Mouse (Mus musculus): ENCODE measurements around the gene CK137956.

Gene CK137956

GRCm38 (mm10) chr4:127970901-127971868 lies at the start of gene CK137956:
CK137956 (minus strand) TSS chr4:127970951.
- DNase-seq (ENCODE audit: low spot score), result no peak

GRCm38 (mm10) chr4:128019465-128019864 lies 48.7 kb upstream of the CK137956 start:
- no peak for DNase-seq (ENCODE audit: low spot score)

- DNase-seq (ENCODE audit: low spot score), result no peak
Observed at GRCm38 (mm10) chr4:128004797-128005452, 34.2 kb upstream of the CK137956 start.

GRCm38 (mm10) chr4:128002638-128003101 lies 31.9 kb upstream of the CK137956 start:
- no peak for DNase-seq (ENCODE audit: low spot score)

- DNase-seq (ENCODE audit: low spot score), result no peak
Observed at GRCm38 (mm10) chr4:127999281-127999680, 28.5 kb upstream of the CK137956 start.

- DNase-seq (ENCODE audit: low spot score), result peak; percentile 42
Observed at GRCm38 (mm10) chr4:127989347-127989995, 18.7 kb upstream of the CK137956 start.

- DNase-seq (ENCODE audit: low spot score), result no peak
Observed at GRCm38 (mm10) chr4:127988526-127989180, 17.9 kb upstream of the CK137956 start.

- DNase-seq (ENCODE audit: low spot score), result peak; percentile 37
Observed at GRCm38 (mm10) chr4:127987784-127988455, 17.2 kb upstream of the CK137956 start, which contains the start of gene Csmd2. Csmd2 (plus strand) TSS chr4:127987857.

GRCm38 (mm10) chr4:127987270-127987669 lies 16.5 kb upstream of the CK137956 start:
- DNase-seq (ENCODE audit: low spot score), result no peak

- DNase-seq (ENCODE audit: low spot score), result no peak
Observed at GRCm38 (mm10) chr4:127986491-127987075, 15.8 kb upstream of the CK137956 start.

GRCm38 (mm10) chr4:127985874-127986273 lies 15.1 kb upstream of the CK137956 start:
- peak; percentile 44 for DNase-seq (ENCODE audit: low spot score)

GRCm38 (mm10) chr4:127984426-127984825 lies 13.7 kb upstream of the CK137956 start:
- DNase-seq (ENCODE audit: low spot score), result no peak

- DNase-seq (ENCODE audit: low spot score), result no peak
Observed at GRCm38 (mm10) chr4:127981125-127981524, 10.4 kb upstream of the CK137956 start.

GRCm38 (mm10) chr4:127972976-127973375 lies 2.2 kb upstream of the CK137956 start:
- DNase-seq (ENCODE audit: low spot score), result no peak

- no peak for DNase-seq (ENCODE audit: low spot score)
Observed at GRCm38 (mm10) chr4:127970018-127970421, 731 bp downstream of the CK137956 start.

GRCm38 (mm10) chr4:127969101-127969500 lies 1.6 kb downstream of the CK137956 start:
- DNase-seq (ENCODE audit: low spot score), result no peak

- DNase-seq (ENCODE audit: low spot score), result no peak
Observed at GRCm38 (mm10) chr4:127953006-127953710, 17.6 kb downstream of the CK137956 start.

GRCm38 (mm10) chr4:127947696-127948095 lies 23.1 kb downstream of the CK137956 start:
- no peak for DNase-seq (ENCODE audit: low spot score)

- DNase-seq (ENCODE audit: low spot score), result no peak
Observed at GRCm38 (mm10) chr4:127937474-127937873, 33.3 kb downstream of the CK137956 start.

- no peak for DNase-seq (ENCODE audit: low spot score)
Observed at GRCm38 (mm10) chr4:127935369-127935768, 35.4 kb downstream of the CK137956 start.
